Mouse (Mus musculus) kidney, embryonic 14.5 days (tissue): ENCODE data around the gene 4930426L09Rik. TPM values are rescaled to one million over a fixed set of nuclear protein-coding genes. Genes with fewer than 3 reads are reported as not detected.

ENCODE experiments used
- ATAC-seq: fragments of 200-750 bp; cut with Nextera tagmentation; 2 replicates; pipeline ENCODE4 v1.8.0; 2017; ENCODE audit warnings: moderate number of reproducible peaks, mild to moderate bottlenecking, moderate TSS enrichment, moderate library complexity; ENCODE audit not compliant: low FRiP score, low TSS enrichment
- H3K27ac ChIP-seq: fragments of 300-500 bp; sonication (generic); 2 replicates; pipeline ENCODE4 v1.5.1; 2014; ENCODE audit warnings: low read depth, mild to moderate bottlenecking, low read length, moderate library complexity, mixed read lengths
- H3K27me3 ChIP-seq: fragments of 300-500 bp; sonication (generic); 2 replicates; pipeline ENCODE4 v1.6.1; 2014; ENCODE audit warnings: mild to moderate bottlenecking, low read length; ENCODE audit not compliant: control insufficient read depth, insufficient read depth
- H3K36me3 ChIP-seq: fragments of 300-500 bp; sonication (generic); 2 replicates; pipeline ENCODE4 v1.6.1; 2014; ENCODE audit warnings: low read length, mixed read lengths; ENCODE audit not compliant: control insufficient read depth, insufficient read depth
- H3K4me1 ChIP-seq: fragments of 300-500 bp; sonication (generic); 2 replicates; pipeline ENCODE4 v1.6.1; 2014; ENCODE audit warnings: low read length, mixed read lengths; ENCODE audit not compliant: control insufficient read depth, insufficient read depth
- H3K4me2 ChIP-seq: fragments of 300-500 bp; sonication (generic); replicated peaks from 2 replicates; pipeline ENCODE4 v1.6.1; 2014; ENCODE audit warnings: low read depth, mild to moderate bottlenecking, low read length
- H3K4me3 ChIP-seq: fragments of 300-500 bp; sonication (generic); 2 replicates; pipeline ENCODE4 v1.5.1; 2014; ENCODE audit warnings: mild to moderate bottlenecking, low read length
- H3K9ac ChIP-seq: fragments of 300-500 bp; sonication (generic); 2 replicates; pipeline ENCODE4 v1.6.1; 2014; ENCODE audit warnings: low read depth, mild to moderate bottlenecking, low read length, moderate library complexity
- H3K9me3 ChIP-seq: fragments of 300-500 bp; sonication (generic); 2 replicates; pipeline ENCODE4 v1.6.1; 2016; ENCODE audit warnings: low read length; ENCODE audit not compliant: control insufficient read depth
- WGBS: fragments of 180-500 bp; shearing (Covaris S2); extraction: QIAGEN DNeasy Blood & Tissue Kit; methylation state at CpG from one replicate; pipeline ENCODE4 v1.1.7; 2014; 5-methylcytosine and 5-hydroxymethylcytosine counted together
- polyA plus RNA-seq: library from polyadenylated mRNA; unstranded; fragments of >200 nt; fragmentation: Nextera tagmentation; extraction: Ambion mirVana; gene quantifications from 2 replicates; pipeline ENCODE4 v1.2.1, GENCODE M21; 2014

The 4930426L09Rik gene
- polyA plus RNA-seq, 1 experiment from 2014 or later = 0.47 TPM

DNA sequence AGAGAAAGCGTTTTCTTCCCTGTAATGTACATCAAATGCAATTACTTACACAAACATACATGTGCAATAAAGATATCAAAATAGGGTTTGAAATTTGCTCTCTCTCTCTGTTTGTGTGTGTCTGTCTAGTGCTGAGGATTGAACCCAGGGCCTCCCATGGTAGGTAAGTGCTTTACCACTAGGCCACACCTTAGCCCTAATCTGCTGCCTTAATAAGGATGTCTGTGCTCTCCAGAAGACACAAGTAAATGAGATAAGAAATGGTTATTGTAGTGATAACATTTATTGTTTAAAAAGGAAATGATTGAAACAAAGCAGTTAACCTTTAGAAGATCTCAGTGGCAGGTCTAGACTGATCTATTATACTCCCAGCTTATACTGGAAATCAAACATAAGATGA is 18.7 kb downstream of the 4930426L09Rik start:
- Histone ChIP-seq H3K27me3 (no peaks in the 10 kb centered on the region), H3K36me3 (no peaks in the 10 kb centered on the region), H3K27ac (no peak overlapping the region), H3K4me1 (no peaks in the 10 kb centered on the region), H3K4me2 (no peak overlapping the region), H3K9me3 (no peaks in the 10 kb centered on the region), H3K4me3 (no peak overlapping the region), H3K9ac (no peak overlapping the region)
- 61% methylated on average over 1 of the region's 1 CpGs for WGBS
- no peak for ATAC-seq

DNA sequence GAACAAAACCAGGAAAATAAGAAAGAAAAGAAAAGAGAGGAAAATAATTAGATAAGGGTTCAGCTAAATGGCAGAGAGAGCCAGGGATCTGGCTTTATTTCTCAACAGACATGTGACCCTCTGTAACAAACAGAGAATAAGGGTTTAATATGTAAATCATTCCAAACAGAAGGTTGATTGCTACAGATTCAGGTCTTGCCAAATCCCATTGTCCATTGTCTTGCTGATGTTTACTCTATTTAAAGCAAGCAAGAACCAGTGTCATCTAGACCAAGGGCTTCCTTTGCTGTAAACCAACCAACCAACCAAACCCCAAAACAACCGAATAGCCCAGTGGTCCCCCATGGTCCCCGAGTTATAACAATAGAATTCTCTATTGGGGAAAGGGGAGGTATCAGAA is 19.9 kb downstream of the 4930426L09Rik start:
- Histone ChIP-seq H3K36me3 (no peaks in the 10 kb centered on the region), H3K4me2 (no peak overlapping the region), H3K9ac (no peak overlapping the region), H3K27me3 (no peaks in the 10 kb centered on the region), H3K4me1 (no peaks in the 10 kb centered on the region), H3K27ac (no peak overlapping the region), H3K4me3 (no peak overlapping the region), H3K9me3 (no peaks in the 10 kb centered on the region)
- ATAC-seq = no peak
- 82% methylated on average over 2 of the region's 2 CpGs for WGBS

DNA sequence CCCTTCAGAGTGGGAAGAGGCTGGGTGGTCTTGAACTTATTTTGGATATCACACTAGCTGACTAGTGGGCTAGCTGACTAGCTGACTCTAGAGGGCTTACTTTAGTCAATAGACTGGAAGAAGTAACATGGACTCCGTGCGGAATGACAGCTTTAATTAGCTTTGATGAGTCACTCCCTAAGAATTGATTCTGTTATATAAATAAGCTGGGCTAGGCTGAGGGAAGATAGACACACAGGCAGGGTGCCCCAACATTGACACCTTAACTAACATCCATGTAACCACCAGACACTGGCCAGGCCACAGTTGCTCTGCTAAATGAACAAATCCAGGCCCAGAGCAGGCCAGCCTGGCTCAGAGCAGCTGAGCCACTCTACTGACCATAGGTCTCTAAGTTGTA is 26.7 kb downstream of the 4930426L09Rik start:
- no peaks in the 10 kb centered on the region for H3K36me3 ChIP-seq
- no peaks in the 10 kb centered on the region for H3K27me3 ChIP-seq
- H3K4me3 ChIP-seq = no peak overlapping the region
- no peaks in the 10 kb centered on the region for H3K9me3 ChIP-seq
- 61% methylated on average over 2 of the region's 2 CpGs for WGBS
- H3K9ac ChIP-seq = no peak overlapping the region
- no peak for ATAC-seq
- no peak overlapping the region for H3K27ac ChIP-seq
- no peak overlapping the region for H3K4me2 ChIP-seq
- H3K4me1 ChIP-seq = no peaks in the 10 kb centered on the region

DNA sequence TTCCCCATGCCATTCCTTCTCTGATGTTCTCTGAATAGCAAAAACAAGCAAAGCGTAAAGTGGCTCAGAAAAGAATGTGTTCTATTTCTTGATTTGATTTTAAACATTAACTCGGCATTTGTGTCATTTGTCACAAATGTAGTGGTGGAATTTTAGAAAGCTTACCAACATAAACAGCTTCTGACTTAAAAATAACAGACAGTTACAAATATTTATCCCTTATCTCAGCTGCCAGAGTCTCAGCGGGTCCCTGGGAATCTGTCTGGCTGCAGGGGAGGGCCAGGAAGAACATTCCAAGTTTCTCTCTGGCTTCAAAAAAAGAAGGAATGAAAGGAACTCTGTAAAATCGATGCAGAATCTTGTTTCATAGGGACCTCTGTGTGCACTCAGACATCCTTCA is 39.3 kb downstream of the 4930426L09Rik start:
- WGBS = 61% methylated on average over 4 of the region's 4 CpGs
- no peak for ATAC-seq
- H3K27ac ChIP-seq = no peak overlapping the region
- H3K4me2 ChIP-seq = no peak overlapping the region
- H3K4me1 ChIP-seq = no peaks in the 10 kb centered on the region
- no peak overlapping the region for H3K9ac ChIP-seq
- H3K27me3 ChIP-seq = no peaks in the 10 kb centered on the region
- no peaks in the 10 kb centered on the region for H3K9me3 ChIP-seq
- H3K4me3 ChIP-seq = no peak overlapping the region
- no peaks in the 10 kb centered on the region for H3K36me3 ChIP-seq

DNA sequence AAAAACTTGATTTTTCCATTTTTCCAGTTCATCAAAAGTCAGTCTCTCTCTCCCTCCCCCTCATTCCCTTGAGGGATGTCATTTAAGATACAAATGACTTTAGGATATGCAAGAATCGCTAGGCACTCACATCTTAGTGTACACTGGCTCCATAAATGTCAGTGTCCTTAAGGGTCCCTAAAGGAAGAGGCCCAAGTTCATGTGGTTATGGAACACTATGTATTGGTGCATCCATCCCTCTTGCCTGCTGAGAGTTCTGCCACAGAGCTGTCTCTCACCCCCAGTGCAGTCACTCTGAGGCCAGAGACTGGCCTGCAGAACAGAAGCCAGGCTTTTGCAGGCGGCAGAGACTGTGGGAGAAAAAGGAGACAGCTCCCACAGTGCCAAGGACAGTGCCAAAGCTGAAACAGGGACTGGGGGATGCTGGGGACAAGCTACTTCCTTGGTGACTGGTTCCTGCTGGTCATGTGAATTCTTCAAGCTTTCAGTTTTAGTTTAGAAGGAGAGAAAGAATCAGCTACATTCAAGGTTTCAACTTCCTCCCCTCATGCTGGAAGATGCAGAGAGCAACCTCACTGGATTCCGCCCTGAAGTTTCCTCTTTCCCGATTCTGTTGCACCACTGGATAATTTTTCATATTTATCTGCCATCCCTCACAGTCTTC is 39.9 kb downstream of the 4930426L09Rik start:
- WGBS = 61% methylated on average over 4 of the region's 4 CpGs
- Histone ChIP-seq H3K9ac (no peak overlapping the region), H3K4me3 (no peak overlapping the region), H3K9me3 (no peaks in the 10 kb centered on the region), H3K27me3 (no peaks in the 10 kb centered on the region), H3K36me3 (no peaks in the 10 kb centered on the region), H3K4me2 (no peak overlapping the region), H3K4me1 (no peaks in the 10 kb centered on the region), H3K27ac (peak overlapping the region; percentile 79; the same call in 1 of the 2 replicates)
- ATAC-seq = no peak

DNA sequence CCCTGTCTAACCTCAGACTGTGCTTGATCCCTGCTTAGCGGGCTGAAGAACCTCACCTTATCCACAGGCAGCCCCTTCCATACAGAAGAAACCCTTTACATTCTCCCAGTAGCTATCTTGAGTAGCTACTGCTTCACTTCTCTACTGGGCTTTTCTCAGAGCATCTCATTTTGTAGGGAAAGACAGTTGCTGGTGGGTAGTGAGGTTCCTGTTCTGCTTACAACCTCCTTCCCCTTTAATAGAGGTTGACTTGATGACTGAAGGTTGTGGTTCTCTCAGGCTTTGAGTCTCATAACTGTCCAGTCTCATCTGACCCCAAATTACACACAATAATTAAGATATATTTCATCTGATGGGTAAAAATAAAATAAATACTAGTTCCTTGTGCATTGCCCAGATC is 50.1 kb downstream of the 4930426L09Rik start:
- no peak for ATAC-seq
- H3K27me3 ChIP-seq = no peaks in the 10 kb centered on the region
- no peak overlapping the region for H3K4me3 ChIP-seq
- no peaks in the 10 kb centered on the region for H3K9me3 ChIP-seq
- no peak overlapping the region for H3K9ac ChIP-seq
- H3K4me1 ChIP-seq = no peaks in the 10 kb centered on the region
- H3K36me3 ChIP-seq = no peaks in the 10 kb centered on the region
- H3K4me2 ChIP-seq = no peak overlapping the region
- no peak overlapping the region for H3K27ac ChIP-seq
- 93% methylated on average over 1 of the region's 1 CpGs for WGBS

DNA sequence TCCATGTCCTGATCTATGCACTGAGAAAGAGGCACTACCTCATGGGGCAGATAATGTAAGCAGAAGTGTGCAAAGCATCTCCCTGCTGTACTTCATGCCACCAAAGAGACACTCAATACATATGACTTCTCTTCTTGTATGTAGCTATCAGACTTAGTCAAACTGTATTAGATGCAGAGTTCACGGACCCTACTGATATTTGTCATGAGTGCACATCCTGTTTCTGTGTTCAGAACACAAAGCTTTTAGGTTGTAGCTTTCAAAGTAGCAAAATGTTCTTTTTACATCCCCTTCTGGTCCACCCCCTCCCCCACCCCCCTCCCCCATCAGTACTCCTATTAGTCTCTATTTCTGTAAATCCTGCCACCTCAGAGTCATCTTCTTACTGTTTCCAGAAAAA is 51.2 kb downstream of the 4930426L09Rik start:
- H3K27ac ChIP-seq = no peak overlapping the region
- WGBS = 93% methylated on average over 1 of the region's 1 CpGs
- ATAC-seq = no peak

More for the DNA sequence above, 51.2 kb downstream of the 4930426L09Rik start:
- no peaks in the 10 kb centered on the region for H3K4me1 ChIP-seq
- no peak overlapping the region for H3K4me2 ChIP-seq
- no peaks in the 10 kb centered on the region for H3K36me3 ChIP-seq
- H3K4me3 ChIP-seq = no peak overlapping the region
- no peak overlapping the region for H3K9ac ChIP-seq
- H3K9me3 ChIP-seq = no peaks in the 10 kb centered on the region
- H3K27me3 ChIP-seq = no peaks in the 10 kb centered on the region

Other genes with a start within 250 kb of the 4930426L09Rik start
- 10.1 and 14.3 TPM in 2 replicates for gene Pip4k2a, start 217 bp upstream of the 4930426L09Rik start, polyA plus RNA-seq
- 0.09 and 0.24 TPM in 2 replicates for gene Armc3, start 201.0 kb downstream of the 4930426L09Rik start, polyA plus RNA-seq